Mouse (Mus musculus): ENCODE data around the gene Adk.

Gene Adk

GRCm38 (mm10) chr14:21408846-21409245 lies 356.5 kb downstream of the Adk start:
- in situ Hi-C loops (cut with MboI, MseI), result no loop called here

GRCm38 (mm10) chr14:21410769-21411477 lies 358.5 kb downstream of the Adk start:
- in situ Hi-C loops (cut with MboI, MseI), result no loop called here

DNA sequence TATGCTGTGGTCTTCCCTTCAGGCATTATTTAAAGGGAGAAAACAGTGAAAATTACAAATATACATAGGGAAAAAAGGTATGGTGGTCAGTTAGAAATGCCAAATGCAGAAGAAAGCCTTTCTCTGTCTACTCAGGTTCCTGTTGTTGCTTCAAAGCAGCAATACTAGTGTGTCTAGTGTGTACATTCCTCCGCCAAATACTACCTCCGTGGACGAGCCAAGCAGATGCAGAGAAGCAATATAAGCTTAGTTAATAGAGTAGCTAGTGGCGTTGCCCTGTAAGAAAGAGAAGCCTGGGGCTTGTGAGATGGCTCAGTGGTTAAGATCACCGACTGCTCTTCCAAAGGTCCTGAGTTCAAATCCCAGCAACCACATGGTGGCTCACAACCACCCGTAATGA lies 359.1 kb downstream of the Adk start:
- in situ Hi-C loops (cut with MboI, MseI), result no loop called here

GRCm38 (mm10) chr14:21418332-21418731 lies 366.0 kb downstream of the Adk start:
- in situ Hi-C loops (cut with MboI, MseI), result no loop called here

GRCm38 (mm10) chr14:21427369-21427768 lies 375.0 kb downstream of the Adk start:
- in situ Hi-C loops (cut with MboI, MseI), result no loop called here

GRCm38 (mm10) chr14:21433415-21433814 lies 381.0 kb downstream of the Adk start:
- in situ Hi-C loops (cut with MboI, MseI), result loop anchor here in 1 of 2 experiments (5.0 kb wide), 1 partner anchor 474 kb away; no protein-coding TSS in a partner anchor

DNA sequence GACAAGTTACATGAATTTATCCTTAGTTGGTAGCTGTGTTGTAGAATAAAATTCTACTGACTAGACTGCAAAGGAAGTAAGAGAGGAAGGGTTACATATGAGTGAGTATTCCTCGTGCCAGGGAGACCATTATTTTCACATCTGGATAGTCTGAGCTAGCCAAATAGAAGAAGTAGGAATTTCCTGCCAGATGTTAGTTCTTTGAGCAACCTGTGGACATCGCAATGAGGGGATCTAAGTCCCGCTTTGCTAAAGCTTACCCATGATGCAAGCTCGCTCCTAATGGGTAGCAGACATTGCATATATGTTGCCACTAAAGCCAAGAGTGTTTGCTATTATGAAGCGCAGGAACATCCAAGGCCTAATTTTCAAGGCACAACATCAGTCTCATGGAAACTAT lies 381.6 kb downstream of the Adk start:
- in situ Hi-C loops (cut with MboI, MseI), result loop anchor here in 1 of 2 experiments (5.0 kb wide), 1 partner anchor 473 kb away; no protein-coding TSS in a partner anchor

GRCm38 (mm10) chr14:21434686-21435085 lies 382.3 kb downstream of the Adk start:
- in situ Hi-C loops (cut with MboI, MseI), result loop anchor here in 1 of 2 experiments (5.0 kb wide), 1 partner anchor 473 kb away; no protein-coding TSS in a partner anchor

GRCm38 (mm10) chr14:21439785-21440184 lies 387.4 kb downstream of the Adk start:
- in situ Hi-C loops (cut with MboI, MseI), result no loop called here

DNA sequence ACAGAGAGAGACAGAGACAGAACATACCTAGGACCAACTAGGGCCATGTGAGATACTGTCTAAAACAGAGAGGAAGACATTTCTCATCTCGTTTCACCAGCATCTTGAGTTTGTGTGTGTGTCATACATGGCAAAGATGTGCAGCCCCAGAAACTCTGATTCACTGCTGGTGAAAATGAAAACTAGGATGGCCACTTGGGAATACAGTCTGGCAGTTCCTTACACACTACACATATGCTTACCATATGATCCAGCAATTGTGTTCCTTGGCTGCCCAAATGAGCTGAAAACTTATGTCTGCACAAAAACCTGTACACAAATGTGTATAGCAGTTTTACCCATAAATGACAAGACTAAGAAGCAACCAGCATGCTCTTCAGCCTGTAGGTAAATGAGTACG lies 388.2 kb downstream of the Adk start:
- in situ Hi-C loops (cut with MboI, MseI), result no loop called here

DNA sequence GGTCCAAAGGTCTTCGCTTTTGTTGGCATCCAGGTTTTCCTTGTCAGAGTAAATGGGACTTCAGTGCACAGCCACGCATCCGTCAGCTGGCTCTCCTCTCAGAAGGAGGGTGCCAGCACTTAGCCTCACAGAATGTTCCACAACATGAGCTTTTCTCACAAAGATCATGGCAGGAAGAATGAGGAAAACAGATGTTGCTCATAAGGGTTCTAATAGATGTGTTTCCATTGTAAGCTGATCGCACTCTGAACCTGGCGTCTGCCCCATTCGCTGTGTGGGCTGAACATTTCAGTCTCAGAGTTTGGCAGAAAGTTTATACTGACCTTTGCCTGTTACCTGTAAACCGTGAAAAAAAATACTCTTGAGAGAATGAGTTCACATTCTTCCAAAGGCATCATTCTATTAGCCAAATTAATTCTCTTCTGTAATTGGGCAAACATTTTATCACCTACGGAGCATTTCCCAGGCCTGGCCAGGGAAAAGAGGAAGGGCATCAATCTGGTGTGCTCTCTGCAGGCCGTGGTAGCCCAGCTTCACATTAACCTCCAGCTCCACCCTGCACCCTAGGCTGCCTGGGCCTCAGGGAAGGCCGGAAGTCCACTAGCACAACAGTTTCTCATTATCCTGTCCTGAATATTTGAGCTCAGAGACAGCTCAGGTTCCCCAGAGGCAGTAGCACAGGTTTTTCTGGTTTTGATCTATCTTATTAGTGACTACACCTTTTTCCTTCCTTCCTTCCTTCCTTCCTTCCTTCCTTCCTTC lies 389.6 kb downstream of the Adk start:
- in situ Hi-C loops (cut with MboI, MseI), result no loop called here

GRCm38 (mm10) chr14:21452581-21452980 lies 400.2 kb downstream of the Adk start:
- in situ Hi-C loops (cut with MboI, MseI), result no loop called here

DNA sequence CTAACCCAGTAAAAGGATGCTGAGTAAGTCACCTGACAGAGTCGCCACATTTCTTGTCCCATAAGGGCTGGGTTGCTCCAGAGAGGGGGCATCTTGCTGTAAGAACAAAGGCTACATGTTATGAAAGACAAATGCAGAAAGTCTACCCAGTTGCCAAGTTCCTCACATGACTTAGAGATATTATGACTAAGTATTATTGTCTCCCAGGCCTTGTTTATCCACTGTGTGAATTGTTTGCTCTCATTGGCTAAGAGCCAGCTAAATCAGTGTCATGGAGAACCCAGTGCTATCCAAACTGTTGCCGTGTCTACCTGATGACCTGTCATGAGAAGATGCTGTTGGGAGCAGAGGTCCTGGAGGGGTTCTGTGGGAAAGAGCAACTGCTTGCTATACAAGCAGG lies 401.5 kb downstream of the Adk start:
- in situ Hi-C loops (cut with MboI, MseI), result no loop called here

DNA sequence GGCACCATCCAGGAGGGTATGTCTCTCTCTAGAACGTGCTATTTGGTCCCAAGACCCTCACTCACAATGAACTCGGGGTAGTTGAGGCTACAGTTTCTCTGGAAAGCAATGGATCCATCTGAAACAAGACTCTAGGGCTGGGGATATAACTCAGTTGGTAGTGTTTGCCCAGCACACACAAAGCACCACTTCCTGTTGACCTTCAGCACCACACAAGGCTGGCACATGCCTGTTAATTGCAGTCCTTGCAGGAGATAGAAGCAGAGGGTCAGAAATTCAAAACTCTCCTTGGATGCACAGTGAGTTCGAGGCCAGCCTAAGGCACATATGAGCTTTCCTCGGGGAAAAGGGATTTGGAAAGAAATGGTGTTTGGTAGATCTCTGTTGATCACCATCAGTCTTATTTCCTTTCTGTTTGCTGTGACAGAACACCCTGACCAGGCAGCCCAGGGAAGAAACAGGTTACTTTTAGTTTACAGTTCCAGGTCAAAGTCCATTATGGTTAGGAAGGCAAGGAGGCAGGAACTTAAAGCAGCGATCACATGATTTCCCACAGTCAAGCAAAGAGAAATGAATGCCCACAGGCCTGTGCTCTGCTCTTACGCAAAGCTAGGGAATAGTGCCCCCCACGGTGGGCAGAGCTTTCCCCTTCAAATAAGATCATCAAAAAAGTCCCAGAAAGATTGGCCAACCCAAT lies 403.4 kb downstream of the Adk start:
- in situ Hi-C loops (cut with MboI, MseI), result no loop called here

DNA sequence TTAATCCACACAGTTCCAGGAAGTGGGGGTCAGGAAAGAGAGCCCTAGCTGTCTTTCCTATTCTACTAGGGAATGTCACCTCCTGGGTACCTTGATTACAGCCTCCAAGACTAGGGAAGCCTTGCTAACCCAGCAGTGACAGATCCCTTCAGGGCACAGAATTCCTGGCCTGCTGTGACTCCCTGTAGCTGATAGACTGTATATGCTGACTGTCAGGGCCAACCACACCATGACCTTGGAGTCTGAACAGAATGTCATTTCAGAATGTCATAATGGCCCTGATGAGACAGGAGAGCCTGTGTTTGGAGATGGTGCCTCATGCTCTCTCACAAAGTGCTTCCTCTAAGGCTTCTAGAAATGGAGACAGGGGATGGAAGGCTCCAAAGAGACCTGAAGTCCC lies 404.2 kb downstream of the Adk start:
- in situ Hi-C loops (cut with MboI, MseI), result no loop called here

DNA sequence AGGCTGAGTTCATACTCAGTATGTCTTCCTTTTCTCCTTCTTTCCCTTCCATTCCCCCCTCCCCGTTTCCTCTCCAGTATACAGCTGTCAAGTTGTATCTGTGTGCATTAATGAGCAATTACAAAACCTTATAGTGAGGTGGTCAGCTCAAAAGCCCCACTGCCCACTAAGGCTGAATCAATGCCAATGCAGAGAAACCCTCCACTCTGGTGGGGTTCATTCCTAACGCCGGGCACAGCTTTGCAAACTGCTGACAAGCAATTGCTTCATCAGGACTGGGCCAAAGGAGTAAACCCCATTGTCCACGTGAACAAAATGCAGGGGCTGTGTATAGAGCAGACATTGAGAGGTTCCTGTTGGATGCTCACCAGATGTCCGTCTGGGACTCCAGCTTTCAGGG lies 405.5 kb downstream of the Adk start:
- in situ Hi-C loops (cut with MboI, MseI), result no loop called here

DNA sequence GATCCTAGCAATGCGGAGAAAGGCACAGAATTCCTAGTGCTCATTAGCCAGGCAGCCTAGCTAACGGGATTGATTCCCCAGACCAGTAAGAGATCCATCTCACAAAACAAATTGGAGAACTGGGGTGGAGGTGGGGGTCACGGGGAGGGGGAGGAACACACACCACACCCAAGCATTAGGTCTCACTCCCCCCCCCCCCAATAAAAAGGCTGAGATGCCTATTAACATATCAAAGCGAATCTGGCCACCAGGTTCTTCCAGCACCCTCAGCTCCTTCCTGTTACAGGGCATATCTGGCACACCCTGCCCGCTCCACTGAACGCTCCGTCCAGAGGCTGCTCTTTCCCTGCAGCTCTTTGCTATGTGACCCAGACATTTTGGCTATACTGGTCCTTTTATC lies 406.3 kb downstream of the Adk start:
- in situ Hi-C loops (cut with MboI, MseI), result no loop called here

GRCm38 (mm10) chr14:21459163-21459562 lies 406.8 kb downstream of the Adk start:
- in situ Hi-C loops (cut with MboI, MseI), result no loop called here

DNA sequence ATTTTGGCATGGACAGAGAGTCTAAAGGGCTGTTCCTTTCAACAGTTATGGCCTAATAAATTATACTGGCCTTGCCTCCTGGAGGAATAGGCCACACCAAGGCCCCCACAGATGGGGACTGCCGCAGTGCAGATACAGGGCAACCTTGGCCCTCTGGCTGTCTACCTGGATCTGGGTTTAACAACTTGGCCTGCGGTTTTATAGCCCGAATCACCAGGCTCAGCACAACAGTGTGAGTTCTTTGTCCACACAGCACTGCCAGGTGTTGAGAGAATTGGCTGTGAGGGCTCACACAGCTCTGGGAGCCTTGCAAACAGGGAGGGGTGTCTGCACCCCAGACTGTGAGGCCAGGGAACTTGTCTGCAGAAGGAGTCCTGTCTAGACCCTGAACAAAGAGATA lies 410.0 kb downstream of the Adk start:
- in situ Hi-C loops (cut with MboI, MseI), result loop anchor here in 1 of 2 experiments (10.0 kb wide), 1 partner anchor 782 kb away; no protein-coding TSS in a partner anchor

- in situ Hi-C loops (cut with MboI, MseI), result loop anchor here in 1 of 2 experiments (10.0 kb wide), 1 partner anchor 782 kb away; no protein-coding TSS in a partner anchor
Measured at GRCm38 (mm10) chr14:21463117-21463712, 410.8 kb downstream of the Adk start.

GRCm38 (mm10) chr14:21470386-21470785 lies 418.0 kb downstream of the Adk start:
- in situ Hi-C loops (cut with MboI, MseI), result no loop called here

- in situ Hi-C loops (cut with MboI, MseI), result no loop called here
Measured at GRCm38 (mm10) chr14:21471975-21472374, 419.6 kb downstream of the Adk start.
